Mouse (Mus musculus): ENCODE results near the gene Zfp36l1.

Zfp36l1 gene

GRCm38 (mm10) chr12:80069040-80069439 lies 43.8 kb downstream of the Zfp36l1 start:
- DNase-seq (ENCODE audit: low spot score): no peak

DNA sequence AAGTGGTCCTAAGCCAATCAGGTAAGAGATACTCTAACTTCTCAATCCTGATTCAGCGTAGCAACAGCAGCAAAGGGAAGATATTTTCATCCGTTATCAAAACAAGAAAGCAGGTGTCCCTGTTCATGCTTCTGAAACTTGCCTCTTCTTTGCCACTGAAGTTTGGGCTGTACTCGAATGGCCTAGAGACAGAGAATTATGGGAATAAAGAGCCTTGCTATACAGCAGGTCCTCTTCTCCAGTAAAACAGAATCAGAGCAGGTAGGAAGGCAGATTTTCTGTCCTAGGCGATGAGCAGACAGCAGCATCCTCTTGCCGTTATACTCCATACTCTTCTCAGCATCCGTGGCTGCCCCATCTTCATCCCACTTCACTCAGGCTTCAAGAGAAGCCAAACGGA lies 44.8 kb downstream of the Zfp36l1 start:
- DNase-seq (ENCODE audit: low spot score): no peak

- DNase-seq (ENCODE audit: low spot score): no peak
Observed at GRCm38 (mm10) chr12:80065049-80065448, 47.8 kb downstream of the Zfp36l1 start.

DNA sequence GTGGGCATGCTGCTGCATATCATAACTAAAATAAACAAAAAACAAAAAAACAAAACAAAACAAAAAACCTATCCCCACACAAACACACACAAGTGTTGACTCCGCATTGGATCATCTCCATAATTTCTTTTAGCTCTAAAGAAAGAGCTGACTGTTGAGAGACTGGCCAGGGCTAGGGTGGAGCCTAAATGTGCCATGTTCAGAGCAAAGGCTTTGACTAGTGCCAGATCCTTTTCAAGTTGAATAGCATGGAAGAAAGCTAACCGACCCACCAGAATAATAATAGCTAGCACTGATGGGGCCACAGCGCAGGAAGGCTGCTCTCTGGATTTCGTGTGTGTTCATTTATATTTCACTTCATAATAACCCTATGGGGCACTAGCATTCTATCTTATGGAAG lies 48.5 kb downstream of the Zfp36l1 start:
- no peak for DNase-seq (ENCODE audit: low spot score)

DNA sequence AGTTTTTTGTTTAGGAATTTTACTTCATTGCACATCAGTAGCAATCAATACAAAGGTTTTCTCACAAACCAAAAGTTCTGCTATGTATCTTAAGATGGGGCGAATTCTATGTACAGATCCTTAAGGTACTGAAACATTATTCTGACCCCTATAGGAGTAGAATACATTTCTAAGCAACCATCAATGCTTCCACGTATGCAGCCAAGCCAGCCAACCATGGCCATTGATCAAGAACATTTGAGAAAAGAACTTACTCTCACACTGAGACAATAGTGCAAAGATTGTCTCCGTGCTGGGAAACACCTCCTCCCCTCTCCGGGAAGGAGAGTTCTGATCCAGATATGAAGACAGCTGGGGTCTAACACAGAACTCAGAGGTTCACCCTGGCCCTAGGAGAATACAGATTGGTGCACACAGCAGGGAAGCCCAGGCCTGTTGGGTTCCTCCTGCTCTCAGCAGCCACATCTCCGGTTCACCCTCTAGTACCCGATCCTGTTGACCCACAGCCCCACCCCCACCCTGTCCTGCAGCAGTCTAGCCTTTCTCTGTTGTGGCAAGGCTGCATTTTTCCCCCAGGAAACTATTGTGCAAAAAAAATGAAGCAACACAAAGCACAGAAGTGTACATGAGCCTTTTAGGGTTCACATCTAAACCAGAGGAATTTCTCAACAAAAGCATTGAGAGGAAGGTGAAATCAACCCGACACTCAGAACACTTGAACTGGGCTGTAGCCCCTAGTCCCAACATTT lies 49.2 kb downstream of the Zfp36l1 start:
- DNase-seq (ENCODE audit: low spot score): no peak

- DNase-seq (ENCODE audit: low spot score): no peak
Observed at GRCm38 (mm10) chr12:80062410-80063401, 50.1 kb downstream of the Zfp36l1 start.

GRCm38 (mm10) chr12:80061810-80062209 lies 51.0 kb downstream of the Zfp36l1 start:
- DNase-seq (ENCODE audit: low spot score): no peak

GRCm38 (mm10) chr12:80060809-80061208 lies 52.0 kb downstream of the Zfp36l1 start:
- no peak for DNase-seq (ENCODE audit: low spot score)

GRCm38 (mm10) chr12:80060338-80060737 lies 52.5 kb downstream of the Zfp36l1 start:
- no peak for DNase-seq (ENCODE audit: low spot score)

DNA sequence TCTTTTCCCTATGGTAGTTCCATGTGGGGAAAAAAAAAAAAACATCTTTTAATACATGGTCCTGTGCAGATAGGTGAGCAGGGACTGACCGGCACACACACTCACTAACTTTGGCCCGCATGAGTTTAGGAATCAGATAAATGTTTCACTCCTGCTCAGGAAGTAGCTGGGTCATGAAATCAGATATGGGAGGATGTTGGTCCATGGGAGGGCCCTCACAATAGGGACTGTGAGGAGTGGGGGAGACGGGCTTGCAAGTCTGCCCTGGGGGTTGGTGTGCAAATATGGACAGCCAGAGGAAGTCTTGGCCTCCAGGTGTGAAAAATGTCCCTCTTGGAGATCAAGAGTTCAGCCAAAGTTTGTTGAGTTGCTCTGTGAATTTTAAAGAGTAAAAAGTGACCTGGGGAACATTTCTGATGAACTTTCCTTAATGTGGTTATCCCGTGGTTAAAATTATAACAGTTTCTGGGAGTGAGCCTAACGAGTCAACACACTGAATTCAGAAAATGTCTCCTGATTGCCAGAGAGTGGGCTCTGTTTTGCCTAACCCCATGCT lies 53.0 kb downstream of the Zfp36l1 start:
- no peak for DNase-seq (ENCODE audit: low spot score)
